Mouse (Mus musculus) neural tube, embryonic 11.5 days (tissue): Measurements from ENCODE around the gene Reln. TPM values are rescaled to one million over a fixed set of nuclear protein-coding genes. Genes with fewer than 3 reads are reported as not detected.
A peak's percentile ranks its signal among the peaks of the same experiment; 100 is the strongest.

Source experiments
- ATAC-seq: fragments of 200-750 bp; cut with Nextera tagmentation; 2 replicates; pipeline ENCODE4 v1.8.0; 2017; ENCODE audit warnings: moderate number of reproducible peaks, mild to moderate bottlenecking, moderate TSS enrichment, moderate library complexity; ENCODE audit not compliant: insufficient read depth, low FRiP score, low TSS enrichment
- DNase-seq: peaks from one replicate; pipeline ENCODE4 v3.0.0-alpha.2; 2015; ENCODE audit warnings: low spot score
- H3K27ac ChIP-seq: fragments of 300-500 bp; sonication (generic); 2 replicates; pipeline ENCODE4 v1.5.1; 2014; ENCODE audit warnings: low read depth, mild to moderate bottlenecking, low read length
- H3K27me3 ChIP-seq: fragments of 300-500 bp; sonication (generic); 2 replicates; pipeline ENCODE4 v1.6.1; 2014; ENCODE audit warnings: mild to moderate bottlenecking, low read length, mixed read lengths; ENCODE audit not compliant: control insufficient read depth, insufficient read depth
- H3K36me3 ChIP-seq: fragments of 300-500 bp; sonication (generic); 2 replicates; pipeline ENCODE4 v1.6.1; 2014; ENCODE audit warnings: mild to moderate bottlenecking, low read length, moderate library complexity, mixed read lengths; ENCODE audit not compliant: control insufficient read depth, insufficient read depth
- H3K4me1 ChIP-seq: fragments of 300-500 bp; sonication (generic); 2 replicates; pipeline ENCODE4 v1.6.1; 2014; ENCODE audit warnings: low read length, mixed read lengths; ENCODE audit not compliant: control insufficient read depth, insufficient read depth
- H3K4me2 ChIP-seq: fragments of 300-500 bp; sonication (generic); 2 replicates; pipeline ENCODE4 v1.6.1; 2014; ENCODE audit warnings: low read depth, mild to moderate bottlenecking, moderate library complexity
- H3K4me3 ChIP-seq: fragments of 300-500 bp; sonication (generic); 2 replicates; pipeline ENCODE4 v1.5.1; 2014; ENCODE audit warnings: low read depth, low read length
- H3K9ac ChIP-seq: fragments of 300-500 bp; sonication (generic); 2 replicates; pipeline ENCODE4 v1.6.1; 2014; ENCODE audit warnings: mild to moderate bottlenecking, low read length
- H3K9me3 ChIP-seq: fragments of 300-500 bp; sonication (generic); 2 replicates; pipeline ENCODE4 v1.6.1; 2016; ENCODE audit warnings: low read length; ENCODE audit not compliant: control insufficient read depth
- WGBS: fragments of 180-500 bp; shearing (Covaris S2); extraction: QIAGEN DNeasy Blood & Tissue Kit; methylation state at CpG from one replicate; pipeline ENCODE4 v1.1.7; 2014; 5-methylcytosine and 5-hydroxymethylcytosine counted together
- polyA plus RNA-seq: library from polyadenylated mRNA; unstranded; fragments of >200 nt; fragmentation: Nextera tagmentation; extraction: Ambion mirVana; gene quantifications from 2 replicates; pipeline ENCODE4 v1.2.1, GENCODE M21; 2014

Gene Reln
- polyA plus RNA-seq, 1 experiment from 2014 or later: 21.0 TPM

DNA sequence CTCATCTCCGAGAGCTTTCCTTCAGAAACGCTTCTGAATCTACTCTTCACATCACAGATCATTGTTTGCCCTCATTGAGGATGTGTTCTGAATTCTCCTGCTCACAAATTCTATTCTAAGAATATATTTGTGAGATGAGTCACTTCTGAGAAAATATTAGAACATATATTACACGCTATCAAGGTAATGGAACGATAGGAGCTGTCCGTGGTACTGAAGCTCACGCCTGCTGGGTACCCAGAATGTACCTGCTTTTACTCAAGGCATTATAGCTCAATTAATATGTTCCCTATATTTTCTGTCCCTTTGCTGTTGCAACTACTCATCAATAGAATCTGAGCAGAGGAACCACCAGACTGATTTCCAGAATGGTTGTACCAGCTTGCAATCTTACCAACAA lies 107.7 kb downstream of the Reln start:
- H3K4me3 ChIP-seq: no peak overlapping the region
- H3K36me3 ChIP-seq: no peaks in the 10 kb centered on the region
- no peak overlapping the region for H3K9ac ChIP-seq
- H3K4me2 ChIP-seq: no peak overlapping the region
- peak; percentile 23 for DNase-seq
- H3K4me1 ChIP-seq: no peaks in the 10 kb centered on the region
- no peaks in the 10 kb centered on the region for H3K27me3 ChIP-seq
- WGBS: 67% methylated on average over 6 of the region's 6 CpGs
- H3K27ac ChIP-seq: no peak overlapping the region
- no peak for ATAC-seq
- H3K9me3 ChIP-seq: no peaks in the 10 kb centered on the region

DNA sequence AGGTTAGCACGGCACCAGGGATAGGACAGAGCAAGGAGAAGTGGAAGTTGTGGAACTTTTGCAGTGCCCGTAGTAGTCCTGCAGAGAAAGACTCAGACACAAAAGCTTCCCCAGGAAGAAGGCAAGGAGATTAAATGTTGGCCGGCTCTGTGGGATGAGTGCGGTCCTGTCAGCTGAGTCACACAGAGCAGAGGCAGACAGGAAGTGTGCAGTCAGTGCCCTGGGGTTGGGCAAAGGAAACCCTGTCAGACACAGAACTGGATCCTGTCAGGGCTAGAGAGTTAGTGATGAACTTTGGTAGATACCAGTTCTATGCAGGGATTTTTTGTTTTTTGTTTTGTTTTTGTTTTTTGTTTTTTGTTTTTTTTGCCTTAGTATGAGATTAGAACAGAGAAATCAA lies 120.0 kb downstream of the Reln start:
- no peaks in the 10 kb centered on the region for H3K4me1 ChIP-seq
- H3K27me3 ChIP-seq: no peaks in the 10 kb centered on the region
- DNase-seq (no peak), ATAC-seq (no peak)
- no peak overlapping the region for H3K4me2 ChIP-seq
- no peaks in the 10 kb centered on the region for H3K36me3 ChIP-seq
- 88% methylated on average over 4 of the region's 4 CpGs for WGBS
- H3K9me3 ChIP-seq: no peaks in the 10 kb centered on the region
- H3K9ac ChIP-seq: no peak overlapping the region
- no peak overlapping the region for H3K27ac ChIP-seq
- H3K4me3 ChIP-seq: no peak overlapping the region

- H3K4me1 ChIP-seq: no peaks in the 10 kb centered on the region
- 82% methylated on average over 2 of the region's 2 CpGs for WGBS
- no peaks in the 10 kb centered on the region for H3K9me3 ChIP-seq
- no peak for DNase-seq
- H3K4me2 ChIP-seq: no peak overlapping the region
- H3K27ac ChIP-seq: no peak overlapping the region
- no peak overlapping the region for H3K4me3 ChIP-seq
- H3K36me3 ChIP-seq: no peaks in the 10 kb centered on the region
- no peak overlapping the region for H3K9ac ChIP-seq
- no peak for ATAC-seq
- H3K27me3 ChIP-seq: no peaks in the 10 kb centered on the region
Observed at GRCm38 (mm10) chr5:22223940-22224339, 120.6 kb downstream of the Reln start.

- Histone ChIP-seq H3K36me3 (no peaks in the 10 kb centered on the region), H3K4me2 (no peak overlapping the region), H3K27ac (no peak overlapping the region), H3K27me3 (no peaks in the 10 kb centered on the region), H3K9ac (no peak overlapping the region), H3K9me3 (no peaks in the 10 kb centered on the region), H3K4me3 (no peak overlapping the region), H3K4me1 (no peaks in the 10 kb centered on the region)
- ATAC-seq: peak; percentile 48; the same call in 1 of the 2 replicates
- WGBS: 76% methylated on average over 8 of the region's 8 CpGs
- DNase-seq: no peak
Observed at GRCm38 (mm10) chr5:22208311-22209021, 136.0 kb downstream of the Reln start.

DNA sequence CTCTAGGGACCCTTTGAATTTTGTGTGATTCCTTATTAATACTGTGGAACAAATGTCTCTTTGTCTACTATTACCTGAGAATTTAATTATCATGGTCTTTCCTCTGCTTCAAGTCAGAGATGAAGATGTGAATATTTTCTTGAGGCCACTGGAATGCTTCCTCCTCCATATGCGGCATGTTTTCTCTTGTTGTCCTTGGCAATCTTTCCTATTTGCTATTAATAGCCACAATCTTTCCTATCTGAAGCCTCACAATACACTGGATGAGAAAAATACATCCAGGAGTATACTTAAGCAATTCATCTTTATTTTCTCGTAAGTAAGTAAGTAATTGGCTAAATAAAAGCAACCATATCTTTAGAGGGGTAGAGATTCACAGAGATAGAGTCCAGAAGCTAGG lies 146.6 kb downstream of the Reln start:
- no peaks in the 10 kb centered on the region for H3K27me3 ChIP-seq
- DNase-seq: no peak
- H3K27ac ChIP-seq: no peak overlapping the region
- 95% methylated on average over 2 of the region's 2 CpGs for WGBS
- no peak overlapping the region for H3K9ac ChIP-seq
- H3K36me3 ChIP-seq: no peaks in the 10 kb centered on the region
- H3K9me3 ChIP-seq: no peaks in the 10 kb centered on the region
- H3K4me1 ChIP-seq: 0 out of 2 replicates have a peak, but pooled peaks cover 3% of the 10 kb centered on the region
- no peak overlapping the region for H3K4me3 ChIP-seq
- no peak overlapping the region for H3K4me2 ChIP-seq
- no peak for ATAC-seq

DNA sequence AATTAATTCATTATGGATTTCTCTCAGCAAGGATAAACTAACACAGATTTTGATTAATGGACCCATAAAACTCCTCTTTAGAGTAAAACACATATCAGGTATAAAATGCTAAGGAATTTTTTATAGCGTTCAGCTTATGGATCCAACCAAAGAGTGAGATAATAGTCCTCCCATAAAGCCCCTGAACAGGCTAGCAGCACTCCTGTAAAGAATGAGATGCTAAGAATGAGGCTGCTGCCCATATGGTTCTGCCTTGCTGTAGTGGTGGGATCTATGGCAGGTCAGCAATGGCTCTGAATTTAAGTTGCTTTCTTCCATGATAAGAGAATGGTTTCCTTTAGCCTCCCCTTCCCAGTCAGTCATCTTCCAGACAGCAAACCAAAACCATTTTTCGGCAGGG lies 147.6 kb downstream of the Reln start:
- ATAC-seq (0 out of 2 replicates have a peak, but pooled peaks have one; percentile 46), DNase-seq (no peak)
- 71% methylated on average over 2 of the region's 2 CpGs for WGBS
- Histone ChIP-seq H3K9ac (no peak overlapping the region), H3K36me3 (no peaks in the 10 kb centered on the region), H3K9me3 (no peaks in the 10 kb centered on the region), H3K27me3 (no peaks in the 10 kb centered on the region), H3K27ac (no peak overlapping the region), H3K4me2 (no peak overlapping the region), H3K4me3 (no peak overlapping the region), H3K4me1 (0 out of 2 replicates have a peak, but pooled peaks cover 3% of the 10 kb centered on the region)

DNA sequence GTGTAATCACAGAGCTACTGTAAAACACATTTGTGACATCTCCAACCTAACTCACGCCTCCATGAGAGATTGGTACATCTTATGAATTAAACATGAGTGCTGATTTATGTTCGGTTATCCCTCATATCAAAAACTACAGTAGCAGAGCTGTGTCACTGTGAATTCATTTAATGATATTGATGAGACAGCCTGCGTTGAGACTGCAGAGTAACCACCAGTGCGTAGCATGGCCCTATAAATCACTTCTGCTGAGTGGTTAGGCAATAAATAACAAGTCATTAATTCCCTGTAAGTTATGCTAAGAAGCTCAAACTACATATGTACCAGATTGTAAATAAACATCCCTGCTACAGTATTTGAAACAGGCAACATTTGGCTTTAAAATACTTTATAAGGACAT lies 148.0 kb downstream of the Reln start:
- Histone ChIP-seq H3K4me2 (no peak overlapping the region), H3K27me3 (no peaks in the 10 kb centered on the region), H3K4me1 (0 out of 2 replicates have a peak, but pooled peaks cover 3% of the 10 kb centered on the region), H3K4me3 (no peak overlapping the region), H3K9ac (no peak overlapping the region), H3K27ac (no peak overlapping the region), H3K36me3 (no peaks in the 10 kb centered on the region), H3K9me3 (no peaks in the 10 kb centered on the region)
- 49% methylated on average over 4 of the region's 4 CpGs for WGBS
- DNase-seq (no peak), ATAC-seq (peak; percentile 83)

DNA sequence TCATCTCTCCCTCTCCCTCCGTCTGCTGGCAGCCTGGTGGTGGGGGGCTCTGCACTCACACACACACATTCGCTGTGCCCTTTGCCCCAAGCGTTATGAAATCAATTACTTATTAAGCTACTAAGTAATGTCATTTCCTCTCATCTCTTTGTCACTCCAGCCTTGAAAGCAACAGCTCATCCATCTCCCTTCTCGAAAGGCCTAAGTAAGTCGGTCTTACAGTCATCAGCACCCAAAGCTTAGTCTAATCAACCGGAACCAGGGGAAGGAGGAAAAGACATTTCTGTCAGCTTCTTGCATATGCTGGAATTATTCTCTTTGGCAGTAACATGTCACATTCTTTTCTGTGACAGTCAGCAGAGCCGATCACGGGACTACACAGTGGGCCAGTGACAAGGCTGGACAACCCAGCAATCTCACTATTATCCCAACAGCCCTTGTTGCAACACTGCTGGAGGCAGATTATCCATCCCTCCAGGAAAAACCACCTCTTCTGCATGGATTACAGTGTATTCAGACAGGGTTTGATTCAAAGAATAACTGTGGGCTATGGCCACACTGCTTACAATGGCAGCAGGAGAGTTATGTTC lies 149.1 kb downstream of the Reln start:
- 73% methylated on average over 8 of the region's 8 CpGs for WGBS

DNA sequence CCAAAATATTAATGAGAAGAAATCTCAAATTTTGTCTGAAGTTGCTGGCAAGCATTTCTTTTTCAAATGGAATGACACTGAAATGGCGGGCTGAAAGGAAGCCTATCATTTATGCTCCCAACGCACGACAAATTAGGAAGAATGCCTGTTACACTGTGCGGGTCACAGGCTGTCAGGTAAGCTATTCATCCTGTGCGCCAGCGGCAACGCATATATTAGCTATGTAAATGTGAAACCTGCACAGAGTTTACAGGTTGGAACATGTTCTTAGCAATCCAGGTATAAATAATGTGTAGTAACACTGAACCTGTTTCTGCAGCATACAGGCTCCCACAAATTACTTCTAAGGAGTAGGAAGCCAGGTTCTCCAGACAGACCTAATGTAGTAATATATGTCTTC lies 152.7 kb downstream of the Reln start:
- ATAC-seq: no peak
- H3K4me2 ChIP-seq: no peak overlapping the region

More for the DNA sequence above, 149.1 kb downstream of the Reln start:
- Histone ChIP-seq H3K36me3 (no peaks in the 10 kb centered on the region), H3K4me1 (0 out of 2 replicates have a peak, but pooled peaks cover 3% of the 10 kb centered on the region), H3K4me3 (no peak overlapping the region), H3K9me3 (no peaks in the 10 kb centered on the region), H3K4me2 (no peak overlapping the region), H3K27me3 (no peaks in the 10 kb centered on the region), H3K27ac (no peak overlapping the region), H3K9ac (no peak overlapping the region)
- no peak for ATAC-seq
- no peak for DNase-seq

More for the DNA sequence above, 152.7 kb downstream of the Reln start:
- H3K36me3 ChIP-seq: no peaks in the 10 kb centered on the region
- no peaks in the 10 kb centered on the region for H3K27me3 ChIP-seq
- no peak for DNase-seq
- H3K9ac ChIP-seq: no peak overlapping the region
- H3K4me3 ChIP-seq: no peak overlapping the region
- no peak overlapping the region for H3K27ac ChIP-seq
- H3K4me1 ChIP-seq: no peaks in the 10 kb centered on the region
- WGBS: 65% methylated on average over 7 of the region's 7 CpGs
- H3K9me3 ChIP-seq: no peaks in the 10 kb centered on the region
